Mouse (Mus musculus) layer of hippocampus, adult 9-10 months (tissue): ENCODE measurements around the gene Cnn2.

Experiments
- DNase-seq: peaks from one replicate; pipeline ENCODE4 v3.0.0; 2022; ENCODE audit warnings: low spot score

Cnn2 gene

GRCm38 (mm10) chr10:80019471-80020131 is 31.2 kb downstream of the Cnn2 start:
- no peak for DNase-seq

DNA sequence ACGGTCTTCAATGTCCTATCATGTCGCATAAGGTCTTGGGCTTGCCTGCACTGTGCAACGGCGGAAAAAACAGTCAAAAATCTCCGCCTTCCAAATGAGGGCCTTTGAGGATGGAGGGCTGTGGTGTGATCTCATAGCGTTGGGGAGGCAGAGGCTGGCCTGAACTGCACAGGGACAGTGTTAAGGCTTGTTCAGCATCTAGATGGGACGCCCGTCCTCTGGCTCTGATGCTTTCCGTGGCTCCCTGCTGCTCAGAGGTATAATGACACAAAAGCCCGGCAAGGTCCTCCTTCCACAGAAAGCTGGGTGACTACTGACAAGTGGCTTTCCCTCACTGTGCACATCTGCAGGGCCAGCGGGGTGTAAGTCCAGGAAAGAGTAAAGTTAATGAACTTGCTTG is 31.8 kb downstream of the Cnn2 start:
- DNase-seq, result no peak

GRCm38 (mm10) chr10:80020603-80021319 is 32.4 kb downstream of the Cnn2 start:
- DNase-seq, result no peak

DNA sequence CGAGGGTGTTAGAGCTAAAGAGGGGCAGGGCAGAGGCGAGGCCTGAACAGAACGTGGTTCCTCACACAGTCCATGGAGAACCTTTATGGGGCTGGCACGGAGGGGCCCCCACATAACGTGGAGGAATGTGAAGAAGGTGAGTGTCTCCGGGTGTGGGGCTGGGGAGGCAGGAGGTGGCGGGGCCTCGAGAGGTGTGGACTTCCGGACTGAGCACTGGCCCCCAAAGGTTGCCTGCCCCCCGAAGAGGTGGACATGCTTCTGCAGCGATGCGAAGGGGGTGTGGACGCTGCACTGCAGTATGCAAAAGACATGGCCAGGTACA is 32.9 kb downstream of the Cnn2 start:
- no peak for DNase-seq

- no peak for DNase-seq
Observed at GRCm38 (mm10) chr10:80022164-80022563, 33.8 kb downstream of the Cnn2 start.

DNA sequence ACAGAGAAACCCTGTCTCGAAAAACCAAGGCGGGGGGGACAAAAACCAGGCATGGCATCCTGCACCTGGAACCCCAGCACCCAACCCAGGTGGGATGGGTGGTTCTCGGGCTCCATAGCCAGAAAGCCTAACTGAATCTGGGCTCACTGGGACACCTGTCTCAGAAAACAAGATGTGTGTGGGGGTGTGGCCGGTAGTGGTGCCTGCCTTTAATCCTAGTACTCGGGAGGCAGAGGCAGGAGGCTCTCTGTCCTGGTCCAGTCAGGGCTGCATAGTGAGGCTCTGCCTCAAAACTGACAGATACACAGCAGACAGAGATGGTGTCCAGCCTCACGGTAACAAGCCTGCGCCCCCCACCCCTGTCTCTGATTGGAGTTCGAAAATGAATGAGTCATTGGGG is 34.4 kb downstream of the Cnn2 start:
- DNase-seq, result no peak

DNA sequence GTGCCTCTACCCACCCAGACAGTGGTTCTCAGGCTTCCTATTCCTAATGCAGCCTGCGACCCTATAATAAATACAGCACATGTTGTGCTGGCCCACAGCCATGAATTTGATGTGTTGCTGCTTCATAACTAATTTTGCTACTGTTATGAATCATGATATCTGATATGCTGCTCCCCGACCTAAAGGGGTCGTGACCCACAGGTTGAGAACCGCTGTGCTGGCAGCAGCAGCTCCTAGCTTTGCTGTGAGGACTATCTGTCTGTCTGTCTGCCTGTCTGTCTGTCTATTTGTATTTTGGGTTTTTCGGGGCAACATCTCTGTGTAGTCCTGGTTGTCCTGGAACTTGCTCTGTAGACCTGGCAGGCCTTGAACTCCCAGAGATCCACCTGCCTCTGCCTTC is 35.4 kb downstream of the Cnn2 start:
- no peak for DNase-seq

- no peak for DNase-seq
Observed at GRCm38 (mm10) chr10:80024229-80025043, 36.1 kb downstream of the Cnn2 start.

GRCm38 (mm10) chr10:80025044-80025347 is 36.6 kb downstream of the Cnn2 start:
- DNase-seq, result no peak

DNA sequence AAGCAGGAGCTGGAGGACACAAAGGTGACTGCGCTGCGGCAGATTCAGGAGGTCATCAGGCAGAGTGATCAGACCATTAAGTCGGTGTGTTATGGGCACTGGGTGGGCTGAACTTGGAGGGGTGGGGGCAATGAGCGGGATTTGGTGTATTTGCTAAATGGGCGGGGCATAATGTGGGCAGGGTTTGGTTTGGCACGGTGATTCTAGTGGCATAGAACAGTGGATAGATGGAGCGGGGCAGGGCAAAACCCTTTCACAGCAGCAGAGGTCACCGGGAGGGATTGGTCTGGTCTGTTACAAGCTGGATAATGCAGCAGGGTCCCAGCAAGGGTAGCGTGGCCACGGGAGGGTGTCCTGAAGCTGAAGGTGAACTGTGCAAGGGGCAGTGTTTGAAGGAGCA is 37.1 kb downstream of the Cnn2 start:
- DNase-seq, result no peak

DNA sequence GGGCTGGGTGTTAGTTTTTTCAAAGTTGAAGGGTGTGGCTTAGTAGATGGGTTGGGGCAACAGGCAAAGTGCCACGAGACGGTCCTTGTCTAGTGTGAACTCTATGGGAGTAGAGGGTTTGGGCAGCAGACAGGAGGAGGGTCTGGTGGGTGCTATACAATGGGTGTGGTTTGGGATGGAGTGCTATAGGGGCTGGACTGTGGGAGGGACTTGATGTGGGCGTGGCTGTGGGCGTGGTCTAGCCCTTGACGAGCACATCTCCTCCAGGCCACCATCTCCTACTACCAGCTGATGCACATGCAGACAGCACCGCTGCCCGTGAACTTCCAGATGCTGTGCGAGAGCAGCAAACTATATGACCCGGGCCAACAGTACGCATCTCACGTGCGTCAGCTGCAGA is 37.5 kb downstream of the Cnn2 start:
- no peak for DNase-seq

DNA sequence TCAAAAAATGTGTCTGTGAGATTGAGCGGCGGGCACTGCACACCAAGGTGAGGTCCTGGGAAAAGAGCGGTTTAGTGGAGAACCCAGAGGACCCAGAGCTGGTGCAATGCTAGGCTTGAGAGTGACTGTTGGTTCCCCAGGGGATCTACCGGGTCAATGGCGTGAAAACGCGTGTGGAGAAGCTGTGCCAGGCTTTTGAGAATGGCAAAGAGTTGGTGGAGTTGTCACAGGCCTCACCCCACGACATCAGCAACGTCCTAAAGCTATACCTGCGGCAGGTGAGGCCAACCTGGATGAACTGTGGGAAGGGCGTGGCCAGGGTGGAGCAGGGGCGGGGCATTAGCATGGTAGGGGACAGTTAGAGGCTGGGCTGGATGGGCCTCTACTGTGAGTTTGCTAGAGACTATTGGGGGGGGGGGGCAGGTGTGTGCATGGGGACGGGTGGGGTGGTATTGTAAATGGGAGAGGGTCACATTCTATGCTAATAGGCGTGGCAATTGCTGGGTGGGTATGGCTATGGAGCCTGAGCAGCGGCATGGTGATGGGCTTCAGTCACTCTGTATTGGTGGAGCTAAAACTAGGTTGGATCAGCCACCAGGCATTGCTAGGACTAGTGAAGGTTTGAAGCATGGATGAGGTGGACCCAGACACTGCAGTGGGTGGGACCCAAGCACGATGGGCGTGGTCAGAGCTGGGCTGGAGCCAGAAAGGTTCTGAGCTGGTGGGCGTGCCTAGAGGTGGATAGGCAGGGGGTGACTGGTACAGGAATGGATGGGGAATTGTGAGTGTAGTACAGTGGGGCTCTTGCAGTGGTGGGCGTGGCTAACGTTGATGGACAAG is 39.5 kb downstream of the Cnn2 start:
- no peak for DNase-seq

DNA sequence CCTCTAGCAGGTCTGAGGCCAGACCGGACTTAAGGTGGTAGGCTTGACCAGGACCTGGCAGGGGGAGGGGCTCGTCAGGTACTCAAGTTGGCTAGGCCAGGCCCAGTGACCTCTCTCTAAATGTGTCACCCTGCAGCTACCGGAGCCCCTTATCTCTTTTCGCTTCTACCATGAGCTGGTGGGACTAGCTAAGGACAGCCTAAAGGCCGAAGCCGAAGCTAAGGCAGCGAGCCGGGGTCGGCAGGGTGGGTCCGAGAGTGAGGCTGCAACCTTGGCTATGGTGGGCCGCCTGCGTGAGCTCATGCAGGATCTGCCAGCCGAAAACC is 40.1 kb downstream of the Cnn2 start:
- DNase-seq, result no peak

DNA sequence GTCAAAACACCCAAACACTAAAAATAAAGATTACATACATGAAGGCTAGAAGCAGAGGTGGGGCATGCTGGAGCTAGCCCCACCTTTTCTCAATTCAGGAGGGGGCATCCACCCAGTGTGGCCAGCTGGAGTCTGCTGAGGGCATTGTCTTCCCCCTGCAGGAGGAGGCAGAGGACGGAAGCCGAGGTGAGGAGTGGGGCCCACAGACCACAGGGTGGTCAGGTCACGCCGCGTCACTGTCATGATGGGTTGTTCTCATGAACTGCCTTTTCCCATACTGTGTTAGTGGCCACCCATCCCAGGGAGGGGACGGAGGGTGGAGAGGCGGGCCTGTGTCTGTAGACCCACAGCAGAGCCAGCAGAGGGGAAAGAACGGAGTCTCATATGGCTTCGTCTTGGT is 41.8 kb downstream of the Cnn2 start:
- no peak for DNase-seq

- no peak for DNase-seq
Observed at GRCm38 (mm10) chr10:80030736-80031135, 42.4 kb downstream of the Cnn2 start.

GRCm38 (mm10) chr10:80032799-80033480 is 44.6 kb downstream of the Cnn2 start:
- no peak for DNase-seq

- DNase-seq, result no peak
Observed at GRCm38 (mm10) chr10:80033511-80034391, 45.4 kb downstream of the Cnn2 start.

GRCm38 (mm10) chr10:80035148-80035547 is 46.8 kb downstream of the Cnn2 start:
- no peak for DNase-seq

- DNase-seq, result no peak
Observed at GRCm38 (mm10) chr10:80035686-80036085, 47.3 kb downstream of the Cnn2 start.

GRCm38 (mm10) chr10:80036832-80037231 is 48.4 kb downstream of the Cnn2 start:
- DNase-seq, result no peak

DNA sequence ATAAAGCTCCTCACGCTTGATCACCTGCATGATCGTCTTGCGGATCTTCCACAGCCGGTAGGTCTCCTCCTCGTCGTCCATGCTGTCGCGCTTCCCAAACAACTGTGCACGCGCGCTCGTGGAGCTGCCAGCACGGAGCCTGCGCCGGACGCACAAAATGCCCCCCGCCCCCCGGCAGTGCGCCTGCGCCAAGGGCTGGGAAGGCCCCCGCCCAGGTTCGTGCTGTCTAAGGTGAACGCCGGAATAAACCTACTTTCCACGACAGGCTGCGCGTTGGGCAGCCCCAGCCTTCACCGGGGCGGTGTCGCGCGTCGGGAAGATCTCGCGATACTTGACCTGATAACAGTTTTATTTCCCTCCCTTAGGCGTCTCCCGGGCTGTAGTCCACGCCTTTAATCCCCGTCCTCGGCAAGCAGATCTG is 51.2 kb downstream of the Cnn2 start, which contains the start of gene Polr2e:
Gene Polr2e, minus strand, starts transcription at position 237 of the 421 bp plus-strand sequence.
- DNase-seq, result peak; percentile 96
